Mouse (Mus musculus) thymus, adult 2 months (tissue): ENCODE results near the gene Gpr182.

Experiments
- CTCF ChIP-seq: fragments of 200-500 bp; IDR thresholded peaks from 2 replicates; pipeline ENCODE4 v1.5.1; 2012; ENCODE audit warnings: mild to moderate bottlenecking, control low read depth, low read length, moderate library complexity, borderline replicate concordance; ENCODE audit not compliant: control insufficient read depth, poor library complexity, insufficient read depth; ENCODE audit errors: extremely low read depth
- POLR2A ChIP-seq: fragments of 200-500 bp; IDR thresholded peaks from 2 replicates; pipeline ENCODE4 v1.6.1; 2012; ENCODE audit warnings: mild to moderate bottlenecking, low read length, control low read depth, moderate library complexity; ENCODE audit not compliant: control insufficient read depth, poor library complexity, insufficient read depth; ENCODE audit errors: extremely low read depth

DNA sequence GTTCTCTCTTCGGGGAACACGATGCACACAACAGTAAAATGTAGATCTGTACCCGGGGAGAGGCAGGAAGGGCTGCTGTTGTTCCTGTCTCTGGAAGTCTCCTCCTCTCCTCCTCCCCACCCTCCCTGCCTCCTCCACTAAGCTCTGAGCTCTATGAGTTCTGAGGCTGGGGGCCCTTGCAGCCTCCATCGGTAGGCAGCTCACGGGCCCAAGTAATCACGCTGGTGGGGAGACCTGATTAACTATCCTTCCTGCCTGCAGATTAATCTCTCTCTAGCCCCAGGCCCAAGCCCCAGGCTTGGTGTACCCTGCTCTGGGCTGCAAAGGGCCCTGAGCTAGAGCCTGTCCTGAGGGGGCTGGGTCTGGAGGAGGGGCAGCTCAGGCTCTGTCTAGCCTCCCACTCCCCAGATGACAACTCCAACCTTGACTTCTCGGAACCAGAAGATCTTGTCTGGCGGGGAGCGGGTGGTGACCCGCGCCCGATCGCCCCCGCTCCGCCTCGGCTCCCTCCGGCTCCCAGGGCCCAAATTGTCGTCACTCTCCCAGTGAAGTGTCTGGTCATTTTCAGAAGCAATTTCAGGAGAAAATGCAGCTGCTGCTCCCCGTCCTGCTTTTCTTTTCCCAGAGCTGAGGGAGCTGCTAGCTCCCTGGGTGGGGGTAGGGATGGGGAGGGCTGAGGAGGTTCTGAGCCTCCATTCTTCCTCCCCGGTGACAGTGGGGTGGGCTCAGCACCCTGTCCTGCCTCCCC lies 29.7 kb downstream of the Gpr182 start:
- TF ChIP-seq CTCF (no peak), POLR2A (no peak)
